Mouse (Mus musculus) heart, embryonic 14.5 days (tissue): ENCODE measurements around the gene Gpr65. TPM values are rescaled to one million over a fixed set of nuclear protein-coding genes. Genes with fewer than 3 reads are reported as not detected.
"Not testable (repeated sequence)": the region's sequence is repeated elsewhere in the genome, so short reads cannot be mapped to it uniquely, and the experiment has no call there.

Source experiments
- ATAC-seq: fragments of 200-750 bp; cut with Nextera tagmentation; 2 replicates; pipeline ENCODE4 v1.8.0; 2017; ENCODE audit warnings: low read depth, moderate TSS enrichment; ENCODE audit not compliant: insufficient number of reproducible peaks, insufficient read depth, low FRiP score
- H3K27ac ChIP-seq, 2 experiments: fragments of 200-500 bp in 1 of 2; fragments of 300-500 bp in 1 of 2; sonication (generic) in 1 of 2; replicated peaks in 1 of 2; 2 replicates each; pipeline ENCODE4 v1.5.1; 2012 to 2014; ENCODE audit warnings: low read depth in 2 of 2, low read length in 2 of 2, control low read depth in 1 of 2, mild to moderate bottlenecking in 1 of 2, mixed read lengths in 1 of 2; ENCODE audit not compliant: control insufficient read depth in 1 of 2, insufficient read depth in 1 of 2
- H3K27me3 ChIP-seq: fragments of 300-500 bp; sonication (generic); 2 replicates; pipeline ENCODE4 v1.6.1; 2014; ENCODE audit warnings: mild to moderate bottlenecking, low read length, control low read depth; ENCODE audit not compliant: control insufficient read depth, insufficient read depth
- H3K36me3 ChIP-seq: fragments of 300-500 bp; sonication (generic); 2 replicates; pipeline ENCODE4 v1.6.1; 2014; ENCODE audit warnings: mild to moderate bottlenecking, control low read depth, low read length, mixed read lengths; ENCODE audit not compliant: control insufficient read depth, insufficient read depth
- H3K4me1 ChIP-seq, 2 experiments: fragments of 200-500 bp in 1 of 2; fragments of 300-500 bp in 1 of 2; sonication (generic) in 1 of 2; 2 replicates each; pipeline ENCODE4 v1.6.1; 2012 to 2014; ENCODE audit warnings: low read length in 2 of 2, control low read depth in 1 of 2, mixed read lengths in 1 of 2; ENCODE audit not compliant: control insufficient read depth in 2 of 2, insufficient read depth in 2 of 2
- H3K4me2 ChIP-seq: fragments of 300-500 bp; sonication (generic); 2 replicates; pipeline ENCODE4 v1.6.1; 2014; ENCODE audit warnings: mild to moderate bottlenecking, low read length
- H3K4me3 ChIP-seq, 2 experiments: fragments of 200-500 bp in 1 of 2; fragments of 300-500 bp in 1 of 2; sonication (generic) in 1 of 2; 2 replicates each; pipeline ENCODE4 v1.5.1; 2012 to 2014; ENCODE audit warnings: low read length in 2 of 2, mild to moderate bottlenecking in 2 of 2, control low read depth in 1 of 2, low read depth in 1 of 2, moderate library complexity in 1 of 2; ENCODE audit not compliant: control insufficient read depth in 1 of 2, insufficient read depth in 1 of 2
- H3K9ac ChIP-seq: fragments of 300-500 bp; sonication (generic); 2 replicates; pipeline ENCODE4 v1.6.1; 2014; ENCODE audit warnings: mild to moderate bottlenecking, low read length
- H3K9me3 ChIP-seq: fragments of 300-500 bp; sonication (generic); 2 replicates; pipeline ENCODE4 v1.6.1; 2016; ENCODE audit warnings: low read length, control low read depth; ENCODE audit not compliant: control insufficient read depth
- whole genome bisulfite sequencing: fragments of 180-500 bp; shearing (Covaris S2); extraction: QIAGEN DNeasy Blood & Tissue Kit; methylation state at CpG from one replicate; pipeline ENCODE4 v1.1.7; 2014; 5-methylcytosine and 5-hydroxymethylcytosine counted together
- polyA plus RNA-seq: library from polyadenylated mRNA; unstranded; fragments of >200 nt; fragmentation: Nextera tagmentation; extraction: Ambion mirVana; gene quantifications from 2 replicates; pipeline ENCODE4 v1.2.1, GENCODE M21; 2014

Gpr65 gene
- 1.0 and 1.2 TPM in 2 replicates for polyA plus RNA-seq

- no peak for ATAC-seq
- no peak within 1 kb of the TSS for H3K4me3 ChIP-seq
- H3K27ac ChIP-seq: no peak within 1 kb of the TSS
- H3K9me3 ChIP-seq: no peaks in the 10 kb centered on the region
- H3K9ac ChIP-seq: no peak within 1 kb of the TSS
- WGBS: 86% methylated on average over 13 of the region's 13 CpGs
- no peaks in the 10 kb centered on the region for H3K27me3 ChIP-seq
- no peaks in the 10 kb centered on the region for H3K4me1 ChIP-seq
- H3K4me2 ChIP-seq: no peak within 1 kb of the TSS
- H3K36me3 ChIP-seq: no peaks in the 10 kb centered on the region
Observed at GRCm38 (mm10) chr12:98268441-98269369, at the start of gene Gpr65. Gene Gpr65 (plus strand): TSS chr12:98268635.

- H3K36me3 ChIP-seq: peaks cover 22% of the 10 kb centered on the region
- H3K4me2 ChIP-seq: no peak overlapping the region
- no peaks in the 10 kb centered on the region for H3K4me1 ChIP-seq
- ATAC-seq: no peak
- no peak overlapping the region for H3K9ac ChIP-seq
- no peaks in the 10 kb centered on the region for H3K9me3 ChIP-seq
- H3K27ac ChIP-seq: no peak overlapping the region
- no peaks in the 10 kb centered on the region for H3K27me3 ChIP-seq
- WGBS: 85% methylated on average over 5 of the region's 5 CpGs
- H3K4me3 ChIP-seq: no peak overlapping the region
Observed at GRCm38 (mm10) chr12:98223286-98223685, 45.1 kb upstream of the Gpr65 start.

GRCm38 (mm10) chr12:98227037-98227436 is 41.4 kb upstream of the Gpr65 start:
- WGBS: 84% methylated on average over 2 of the region's 2 CpGs
- H3K4me2 ChIP-seq: no peak overlapping the region
- no peak overlapping the region for H3K9ac ChIP-seq
- no peak for ATAC-seq
- H3K9me3 ChIP-seq: no peaks in the 10 kb centered on the region
- H3K36me3 ChIP-seq: peaks cover 20% of the 10 kb centered on the region
- H3K4me1 ChIP-seq: no peaks in the 10 kb centered on the region
- H3K27me3 ChIP-seq: no peaks in the 10 kb centered on the region
- H3K4me3 ChIP-seq: no peak overlapping the region
- H3K27ac ChIP-seq: no peak overlapping the region

- not testable (repeated sequence) for H3K9me3 ChIP-seq, H3K4me3 ChIP-seq, H3K4me2 ChIP-seq, H3K9ac ChIP-seq, H3K27me3 ChIP-seq, H3K4me1 ChIP-seq, H3K27ac ChIP-seq, ATAC-seq
- WGBS: 79% methylated on average over 6 of the region's 6 CpGs
- H3K36me3 ChIP-seq: peaks cover 12% of the 10 kb centered on the region; the same call in 1 of the 2 replicates
Observed at GRCm38 (mm10) chr12:98238478-98238877, 30.0 kb upstream of the Gpr65 start.

- Histone ChIP-seq H3K4me1 (no peaks in the 10 kb centered on the region), H3K27me3 (no peaks in the 10 kb centered on the region), H3K4me2 (no peak overlapping the region), H3K4me3 (no peak overlapping the region), H3K27ac (no peak overlapping the region), H3K9me3 (no peaks in the 10 kb centered on the region), H3K9ac (no peak overlapping the region), H3K36me3 (peaks cover 19% of the 10 kb centered on the region)
- ATAC-seq: no peak
- 79% methylated on average over 4 of the region's 4 CpGs for WGBS
Observed at GRCm38 (mm10) chr12:98244161-98244560, 24.3 kb upstream of the Gpr65 start.

GRCm38 (mm10) chr12:98244865-98245264 is 23.6 kb upstream of the Gpr65 start:
- H3K36me3 ChIP-seq: peaks cover 19% of the 10 kb centered on the region
- no peak overlapping the region for H3K9ac ChIP-seq
- no peak overlapping the region for H3K4me2 ChIP-seq
- H3K27me3 ChIP-seq: no peaks in the 10 kb centered on the region
- ATAC-seq: no peak
- no peak overlapping the region for H3K4me3 ChIP-seq
- WGBS: 85% methylated on average over 5 of the region's 5 CpGs
- no peaks in the 10 kb centered on the region for H3K4me1 ChIP-seq
- H3K9me3 ChIP-seq: no peaks in the 10 kb centered on the region
- H3K27ac ChIP-seq: no peak overlapping the region

GRCm38 (mm10) chr12:98246835-98247234 is 21.6 kb upstream of the Gpr65 start:
- H3K4me2 ChIP-seq: no peak overlapping the region
- no peaks in the 10 kb centered on the region for H3K4me1 ChIP-seq
- ATAC-seq: no peak
- H3K4me3 ChIP-seq: no peak overlapping the region
- H3K27me3 ChIP-seq: no peaks in the 10 kb centered on the region
- no peak overlapping the region for H3K27ac ChIP-seq
- no peaks in the 10 kb centered on the region for H3K9me3 ChIP-seq
- H3K36me3 ChIP-seq: peaks cover 27% of the 10 kb centered on the region
- no peak overlapping the region for H3K9ac ChIP-seq
- 49% methylated on average over 4 of the region's 4 CpGs for WGBS
